Mouse (Mus musculus) limb, embryonic 14.5 days (tissue): Measurements from ENCODE around the gene Gapvd1. TPM values are rescaled to one million over a fixed set of nuclear protein-coding genes. Genes with fewer than 3 reads are reported as not detected.

Experiments
- ATAC-seq: fragments of 200-750 bp; cut with Nextera tagmentation; 2 replicates; pipeline ENCODE4 v1.8.0; 2017; ENCODE audit warnings: low read depth, moderate number of reproducible peaks, moderate TSS enrichment; ENCODE audit not compliant: low FRiP score
- DNase-seq: peaks from one replicate; pipeline ENCODE4 v3.0.0-alpha.2; 2015; ENCODE audit warnings: low spot score
- H3K27ac ChIP-seq: fragments of 300-500 bp; sonication (generic); replicated peaks from 2 replicates; pipeline ENCODE4 v1.5.1; 2014; ENCODE audit warnings: low read depth, mild to moderate bottlenecking, low read length, moderate library complexity, mixed read lengths
- H3K27me3 ChIP-seq: fragments of 300-500 bp; sonication (generic); 2 replicates; pipeline ENCODE4 v1.6.1; 2014; ENCODE audit warnings: low read length, mixed read lengths; ENCODE audit not compliant: control insufficient read depth, insufficient read depth
- H3K36me3 ChIP-seq: fragments of 300-500 bp; sonication (generic); 2 replicates; pipeline ENCODE4 v1.6.1; 2014; ENCODE audit warnings: mild to moderate bottlenecking, low read length, moderate library complexity, mixed read lengths; ENCODE audit not compliant: control insufficient read depth, insufficient read depth
- H3K4me1 ChIP-seq: fragments of 300-500 bp; sonication (generic); 2 replicates; pipeline ENCODE4 v1.6.1; 2014; ENCODE audit warnings: antibody characterized with exemption, low read length, mixed read lengths; ENCODE audit not compliant: control insufficient read depth, insufficient read depth
- H3K4me2 ChIP-seq: fragments of 300-500 bp; sonication (generic); replicated peaks from 2 replicates; pipeline ENCODE4 v1.6.1; 2014; ENCODE audit warnings: low read depth, mild to moderate bottlenecking, low read length, moderate library complexity; ENCODE audit not compliant: severe bottlenecking
- H3K4me3 ChIP-seq: fragments of 300-500 bp; sonication (generic); replicated peaks from 2 replicates; pipeline ENCODE4 v1.5.1; 2014; ENCODE audit warnings: low read length
- H3K9ac ChIP-seq: fragments of 300-500 bp; sonication (generic); 2 replicates; pipeline ENCODE4 v1.6.1; 2014; ENCODE audit warnings: mild to moderate bottlenecking, low read depth, low read length, moderate library complexity; ENCODE audit not compliant: severe bottlenecking
- H3K9me3 ChIP-seq: fragments of 300-500 bp; sonication (generic); 2 replicates; pipeline ENCODE4 v1.6.1; 2016; ENCODE audit warnings: low read length; ENCODE audit not compliant: control insufficient read depth
- POLR2A ChIP-seq: fragments of 200-500 bp; IDR thresholded peaks from 2 replicates; pipeline ENCODE4 v1.8.0; 2012; ENCODE audit warnings: inconsistent platforms, mild to moderate bottlenecking, moderate library complexity, borderline replicate concordance; ENCODE audit not compliant: insufficient read depth, insufficient read length; ENCODE audit errors: extremely low read depth
- WGBS: fragments of 180-500 bp; shearing (Covaris S2); extraction: QIAGEN DNeasy Blood & Tissue Kit; methylation state at CpG from one replicate; pipeline ENCODE4 v1.1.7; 2014; 5-methylcytosine and 5-hydroxymethylcytosine counted together
- polyA plus RNA-seq, 2 experiments: library from polyadenylated mRNA; depleted of rRNA in 1 of 2; stranded (reverse) in 1 of 2; unstranded in 1 of 2; fragments of >200 nt; fragmentation: Nextera tagmentation in 1 of 2; extraction: Ambion mirVana in 1 of 2; gene quantifications; 2 replicates each; pipeline versions ENCODE4 v1.2.1 to v1.2.3; 2012 to 2014

Gene Gapvd1
- polyA plus RNA-seq, 2 experiments: 41.4 to 84.2 TPM

DNA sequence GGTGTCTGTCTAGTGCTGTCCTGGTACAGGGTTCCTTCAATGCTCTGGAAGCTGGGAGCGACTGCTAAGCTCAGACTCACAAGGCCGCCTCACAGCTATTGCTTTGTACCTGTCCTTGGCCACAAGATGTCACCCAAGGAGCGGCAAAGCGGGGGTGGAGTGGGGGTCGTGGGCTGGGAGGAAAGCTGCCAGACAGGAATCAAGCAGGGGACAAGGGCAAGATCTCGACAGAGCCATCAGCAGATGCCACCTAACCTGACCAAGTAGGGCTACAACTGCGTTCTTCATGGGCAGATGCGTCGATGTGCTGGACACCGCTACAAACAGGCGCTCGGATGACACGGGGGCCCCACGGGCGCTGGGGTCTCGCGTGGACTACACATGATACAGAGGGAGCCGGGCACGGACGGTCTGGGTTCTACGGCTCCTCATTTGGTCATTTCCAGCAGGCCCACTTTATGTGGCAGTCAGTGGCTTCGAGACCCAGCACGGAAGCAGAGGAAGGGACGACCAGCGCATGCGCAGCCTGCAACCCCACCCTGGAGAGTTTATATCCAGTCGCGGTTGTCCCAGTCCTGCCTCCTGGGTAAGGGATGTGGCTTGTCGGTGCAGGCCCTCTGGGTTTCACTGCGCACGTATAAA is 83.5 kb downstream of the Gapvd1 start:
- H3K4me2 ChIP-seq: peak overlapping the region; percentile 70
- H3K36me3 ChIP-seq: peaks cover 25% of the 10 kb centered on the region
- ATAC-seq (peak; percentile 58), DNase-seq (peak; percentile 72)
- no peaks in the 10 kb centered on the region for H3K9me3 ChIP-seq
- no peak for TF ChIP-seq POLR2A
- H3K27me3 ChIP-seq: no peaks in the 10 kb centered on the region
- peak overlapping the region; percentile 44 for H3K4me3 ChIP-seq
- WGBS: 33% methylated on average over 31 of the region's 31 CpGs
- no peak overlapping the region for H3K27ac ChIP-seq
- 0 out of 2 replicates have a peak, but pooled peaks cover 5% of the 10 kb centered on the region for H3K4me1 ChIP-seq
- H3K9ac ChIP-seq: peak overlapping the region; percentile 60

DNA sequence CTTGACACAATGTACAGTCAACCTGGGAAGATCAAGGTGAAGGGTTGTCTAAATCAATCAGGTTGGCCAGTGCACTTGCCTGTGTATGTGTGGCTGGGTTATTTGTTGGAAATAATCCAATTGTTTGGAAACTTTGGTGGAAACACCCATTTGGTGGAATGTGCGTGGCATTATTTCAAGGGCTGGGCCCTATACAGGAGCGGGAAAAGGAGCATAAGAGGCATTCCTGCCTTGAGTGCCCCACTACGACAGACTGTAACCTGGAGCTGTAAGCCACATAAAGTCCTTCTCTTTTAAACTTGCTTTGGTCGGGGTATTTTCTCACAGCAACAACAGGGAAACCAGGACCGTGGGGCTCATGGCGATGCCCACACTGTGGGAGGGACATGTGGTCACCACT is 84.6 kb downstream of the Gapvd1 start:
- no peak overlapping the region for H3K27ac ChIP-seq
- no peaks in the 10 kb centered on the region for H3K9me3 ChIP-seq
- peaks cover 15% of the 10 kb centered on the region for H3K36me3 ChIP-seq
- no peaks in the 10 kb centered on the region for H3K27me3 ChIP-seq
- H3K9ac ChIP-seq: no peak overlapping the region
- WGBS: 81% methylated on average over 6 of the region's 6 CpGs
- DNase-seq (no peak), ATAC-seq (no peak)
- no peak overlapping the region for H3K4me3 ChIP-seq
- TF ChIP-seq POLR2A: no peak
- no peak overlapping the region for H3K4me2 ChIP-seq
- H3K4me1 ChIP-seq: 0 out of 2 replicates have a peak, but pooled peaks cover 5% of the 10 kb centered on the region

DNA sequence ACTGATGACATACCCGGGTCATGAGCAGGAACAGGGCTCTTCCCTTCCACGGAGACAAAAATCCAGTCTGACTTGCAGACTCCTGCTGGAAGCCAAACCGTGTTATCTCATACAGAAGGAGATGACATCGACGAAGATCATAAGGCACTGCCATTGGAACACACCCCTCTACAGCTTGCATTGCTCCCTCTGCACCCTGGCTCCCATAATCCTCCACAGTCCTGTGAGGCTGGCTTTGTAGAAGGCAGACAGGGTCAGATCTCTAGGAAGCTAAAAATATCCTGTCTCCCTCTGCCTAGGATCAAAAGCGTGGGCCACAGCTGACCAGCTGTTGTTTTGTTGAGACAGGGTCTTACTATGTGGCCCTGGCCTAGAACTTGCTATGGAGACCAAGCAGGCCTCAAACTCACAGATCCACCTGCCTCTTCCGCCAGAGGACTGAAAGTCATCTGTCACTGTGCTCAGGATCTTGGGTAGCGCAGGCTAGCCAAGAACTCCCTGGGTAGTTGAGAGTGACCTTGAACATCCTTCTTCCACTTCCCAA is 85.8 kb downstream of the Gapvd1 start:
- H3K4me2 ChIP-seq: no peak overlapping the region
- no peak overlapping the region for H3K4me3 ChIP-seq
- WGBS: 56% methylated on average over 8 of the region's 8 CpGs
- no peak overlapping the region for H3K9ac ChIP-seq
- H3K27me3 ChIP-seq: no peaks in the 10 kb centered on the region
- H3K4me1 ChIP-seq: 0 out of 2 replicates have a peak, but pooled peaks cover 5% of the 10 kb centered on the region
- no peak for TF ChIP-seq POLR2A
- H3K36me3 ChIP-seq: 0 out of 2 replicates have a peak, but pooled peaks cover 6% of the 10 kb centered on the region
- ATAC-seq (no peak), DNase-seq (no peak)
- H3K9me3 ChIP-seq: no peaks in the 10 kb centered on the region
- H3K27ac ChIP-seq: no peak overlapping the region

DNA sequence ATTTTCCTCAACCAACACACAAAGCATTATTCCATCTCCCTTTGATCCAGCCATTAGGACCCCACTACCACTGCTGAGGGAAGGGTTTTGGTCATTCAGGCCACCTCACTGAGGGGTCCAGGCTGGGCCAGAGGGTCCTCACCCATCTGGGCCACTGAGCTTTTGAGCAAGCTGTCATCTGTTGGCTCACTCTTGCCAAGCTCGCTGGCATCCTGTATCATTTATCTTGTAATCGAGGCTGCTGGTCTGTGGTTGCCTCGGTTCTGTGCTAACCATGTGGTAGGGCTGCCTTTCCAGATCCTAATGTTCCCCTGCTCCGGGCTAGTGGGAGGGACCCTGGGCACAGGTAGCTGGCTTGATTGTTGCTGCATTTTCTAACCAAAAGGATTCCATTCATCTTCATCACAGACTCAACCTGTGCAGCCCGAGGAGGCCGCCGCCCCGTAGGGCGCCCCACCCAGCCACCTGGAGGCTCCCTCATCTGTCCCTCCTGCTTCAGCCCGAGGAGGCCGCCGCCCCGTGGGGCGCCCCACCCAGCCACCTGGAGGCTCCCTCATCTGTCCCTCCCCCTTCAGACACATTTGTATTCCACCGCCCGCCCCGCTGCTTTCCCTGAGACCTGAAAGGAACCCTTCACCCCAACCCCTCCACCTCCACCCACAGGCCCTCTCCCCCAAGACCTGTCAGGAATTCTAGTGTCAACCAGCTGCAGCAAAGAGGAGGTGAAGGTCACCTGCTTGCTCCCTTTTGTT is 86.4 kb downstream of the Gapvd1 start:
- DNase-seq (no peak), ATAC-seq (no peak)
- Histone ChIP-seq H3K4me2 (no peak overlapping the region), H3K27me3 (no peaks in the 10 kb centered on the region), H3K4me3 (no peak overlapping the region), H3K36me3 (0 out of 2 replicates have a peak, but pooled peaks cover 3% of the 10 kb centered on the region), H3K9ac (no peak overlapping the region), H3K4me1 (0 out of 2 replicates have a peak, but pooled peaks cover 5% of the 10 kb centered on the region), H3K9me3 (no peaks in the 10 kb centered on the region), H3K27ac (no peak overlapping the region)
- 38% methylated on average over 16 of the region's 17 CpGs for WGBS
- TF ChIP-seq POLR2A: no peak

DNA sequence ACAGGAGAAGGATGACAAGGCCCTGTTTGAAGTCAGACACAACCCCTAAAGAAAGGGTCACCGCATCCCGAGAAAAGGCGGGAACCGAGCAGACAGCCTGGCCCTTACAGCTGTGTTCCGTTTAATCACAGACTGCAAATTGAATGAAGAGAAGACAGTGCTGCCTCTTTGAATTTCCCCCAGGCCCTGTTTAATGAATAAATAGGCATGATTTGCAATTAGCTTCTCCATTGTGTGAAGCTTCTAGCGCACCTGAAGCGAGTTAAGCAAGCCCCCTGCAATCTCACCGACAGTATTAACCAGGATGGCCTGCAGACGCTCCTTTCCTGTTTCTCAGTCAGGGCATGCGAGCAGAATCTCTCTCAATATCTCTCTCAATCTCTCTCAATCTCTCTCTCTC is 87.2 kb downstream of the Gapvd1 start:
- ATAC-seq: no peak

More for the DNA sequence above, 87.2 kb downstream of the Gapvd1 start:
- Histone ChIP-seq H3K4me2 (no peak overlapping the region), H3K27me3 (no peaks in the 10 kb centered on the region), H3K4me3 (no peak overlapping the region), H3K9me3 (no peaks in the 10 kb centered on the region), H3K27ac (no peak overlapping the region), H3K4me1 (0 out of 2 replicates have a peak, but pooled peaks cover 5% of the 10 kb centered on the region), H3K9ac (no peak overlapping the region), H3K36me3 (no peaks in the 10 kb centered on the region)
- no peak for DNase-seq
- WGBS: 39% methylated on average over 10 of the region's 10 CpGs
- TF ChIP-seq POLR2A: no peak
